Mouse (Mus musculus): ENCODE data around the gene Zcchc14. TPM values are rescaled to one million over a fixed set of nuclear protein-coding genes. Genes with fewer than 3 reads are reported as not detected.
A peak's percentile ranks its signal among the peaks of the same experiment; 100 is the strongest.

Gene Zcchc14
- polyA plus RNA-seq, 1 experiment from 2014 or later: 10.9 TPM

- no peaks in the 10 kb centered on the region for H3K27me3 ChIP-seq (ENCODE audit: insufficient read depth, poor library complexity, severe bottlenecking)
- H3K36me3 ChIP-seq: peaks cover 10% of the 10 kb centered on the region
- H3K9me3 ChIP-seq: no peaks in the 10 kb centered on the region
- H3K4me3 ChIP-seq: peak overlapping the region; percentile 99; the same call in 1 of the 2 replicates
- H3K4me1 ChIP-seq: peaks cover 30% of the 10 kb centered on the region
- 28% methylated on average over 2 of the region's 2 CpGs for WGBS
- DNase-seq (ENCODE audit: low spot score): peak; percentile 89
- peak overlapping the region; percentile 92 for H3K27ac ChIP-seq
These were observed 63.4 kb downstream of the Zcchc14 start for GRCm38 (mm10) chr8:121589205-121589726.

GRCm38 (mm10) chr8:121588750-121589149 lies 64.0 kb downstream of the Zcchc14 start:
- DNase-seq (ENCODE audit: low spot score): peak; percentile 90

GRCm38 (mm10) chr8:121585159-121585825 lies 67.4 kb downstream of the Zcchc14 start:
- 1% methylated on average over 47 of the region's 47 CpGs for WGBS
- peak; percentile 99 for DNase-seq (ENCODE audit: low spot score)
- Histone ChIP-seq H3K27ac (peak overlapping the region; percentile 89), H3K9me3 (no peaks in the 10 kb centered on the region), H3K27me3 (ENCODE audit: insufficient read depth, poor library complexity, severe bottlenecking) (no peaks in the 10 kb centered on the region), H3K4me3 (peak overlapping the region; percentile 74), H3K36me3 (no peaks in the 10 kb centered on the region), H3K4me1 (peaks cover 18% of the 10 kb centered on the region)

More at GRCm38 (mm10) chr8:121588750-121589149, 64.0 kb downstream of the Zcchc14 start:
- Histone ChIP-seq H3K4me1 (peaks cover 30% of the 10 kb centered on the region), H3K27ac (peak overlapping the region; percentile 92; the same call in 1 of the 2 replicates), H3K9me3 (no peaks in the 10 kb centered on the region), H3K4me3 (no peak overlapping the region), H3K36me3 (peaks cover 5% of the 10 kb centered on the region), H3K27me3 (ENCODE audit: insufficient read depth, poor library complexity, severe bottlenecking) (no peaks in the 10 kb centered on the region)
- WGBS: 74% methylated on average over 4 of the region's 4 CpGs

GRCm38 (mm10) chr8:121584730-121585129 lies 68.0 kb downstream of the Zcchc14 start:
- H3K36me3 ChIP-seq: no peaks in the 10 kb centered on the region
- WGBS: 40% methylated on average over 13 of the region's 13 CpGs
- no peak for DNase-seq (ENCODE audit: low spot score)
- peak overlapping the region; percentile 74 for H3K4me3 ChIP-seq
- no peaks in the 10 kb centered on the region for H3K27me3 ChIP-seq (ENCODE audit: insufficient read depth, poor library complexity, severe bottlenecking)
- H3K9me3 ChIP-seq: no peaks in the 10 kb centered on the region
- peaks cover 19% of the 10 kb centered on the region for H3K4me1 ChIP-seq
- peak overlapping the region; percentile 89; the same call in 1 of the 2 replicates for H3K27ac ChIP-seq

GRCm38 (mm10) chr8:121583653-121584052 lies 69.0 kb downstream of the Zcchc14 start:
- 50% methylated on average over 8 of the region's 8 CpGs for WGBS
- no peak for DNase-seq (ENCODE audit: low spot score)
- H3K9me3 ChIP-seq: no peaks in the 10 kb centered on the region
- H3K27me3 ChIP-seq (ENCODE audit: insufficient read depth, poor library complexity, severe bottlenecking): no peaks in the 10 kb centered on the region
- H3K36me3 ChIP-seq: no peaks in the 10 kb centered on the region
- H3K4me1 ChIP-seq: peaks cover 18% of the 10 kb centered on the region
- H3K4me3 ChIP-seq: no peak overlapping the region
- no peak overlapping the region for H3K27ac ChIP-seq

- Histone ChIP-seq H3K36me3 (no peaks in the 10 kb centered on the region), H3K9me3 (no peaks in the 10 kb centered on the region), H3K27ac (no peak overlapping the region), H3K27me3 (ENCODE audit: insufficient read depth, poor library complexity, severe bottlenecking) (no peaks in the 10 kb centered on the region), H3K4me1 (peaks cover 34% of the 10 kb centered on the region), H3K4me3 (no peak overlapping the region)
- no peak for DNase-seq (ENCODE audit: low spot score)
- 46% methylated on average over 9 of the region's 9 CpGs for WGBS
These were observed 72.2 kb downstream of the Zcchc14 start for GRCm38 (mm10) chr8:121580465-121580864.

- DNase-seq (ENCODE audit: low spot score): peak; percentile 99
- Histone ChIP-seq H3K9me3 (no peaks in the 10 kb centered on the region), H3K4me1 (peaks cover 37% of the 10 kb centered on the region), H3K27ac (peak within 1 kb of the TSS; percentile 89), H3K27me3 (ENCODE audit: insufficient read depth, poor library complexity, severe bottlenecking) (no peaks in the 10 kb centered on the region), H3K4me3 (peak within 1 kb of the TSS; percentile 91), H3K36me3 (no peaks in the 10 kb centered on the region)
- WGBS: 1% methylated on average over 62 of the region's 63 CpGs
These were observed 73.8 kb downstream of the Zcchc14 start, which contains the start of gene Fbxo31 for GRCm38 (mm10) chr8:121578676-121579451. Fbxo31 (minus strand) TSS chr8:121578806.

GRCm38 (mm10) chr8:121577751-121578675 lies 74.7 kb downstream of the Zcchc14 start:
- 3% methylated on average over 44 of the region's 44 CpGs for WGBS
- Histone ChIP-seq H3K4me3 (peak overlapping the region; percentile 91), H3K9me3 (no peaks in the 10 kb centered on the region), H3K27ac (peak overlapping the region; percentile 89), H3K27me3 (ENCODE audit: insufficient read depth, poor library complexity, severe bottlenecking) (no peaks in the 10 kb centered on the region), H3K4me1 (peaks cover 43% of the 10 kb centered on the region), H3K36me3 (no peaks in the 10 kb centered on the region)
- DNase-seq (ENCODE audit: low spot score): no peak

GRCm38 (mm10) chr8:121575661-121576060 lies 77.0 kb downstream of the Zcchc14 start:
- Histone ChIP-seq H3K4me3 (no peak overlapping the region), H3K36me3 (no peaks in the 10 kb centered on the region), H3K27ac (no peak overlapping the region), H3K4me1 (peaks cover 49% of the 10 kb centered on the region), H3K9me3 (no peaks in the 10 kb centered on the region), H3K27me3 (ENCODE audit: insufficient read depth, poor library complexity, severe bottlenecking) (no peaks in the 10 kb centered on the region)
- DNase-seq (ENCODE audit: low spot score): no peak
- 87% methylated on average over 3 of the region's 3 CpGs for WGBS

- Histone ChIP-seq H3K4me3 (no peak overlapping the region), H3K9me3 (no peaks in the 10 kb centered on the region), H3K4me1 (peaks cover 51% of the 10 kb centered on the region), H3K36me3 (0 out of 2 replicates have a peak, but pooled peaks cover 2% of the 10 kb centered on the region), H3K27ac (no peak overlapping the region), H3K27me3 (ENCODE audit: insufficient read depth, poor library complexity, severe bottlenecking) (no peaks in the 10 kb centered on the region)
- DNase-seq (ENCODE audit: low spot score): no peak
- 32% methylated on average over 3 of the region's 3 CpGs for WGBS
These were observed 79.4 kb downstream of the Zcchc14 start for GRCm38 (mm10) chr8:121573275-121573674.

- H3K4me3 ChIP-seq: no peak overlapping the region
- no peaks in the 10 kb centered on the region for H3K27me3 ChIP-seq (ENCODE audit: insufficient read depth, poor library complexity, severe bottlenecking)
- no peak overlapping the region for H3K27ac ChIP-seq
- H3K4me1 ChIP-seq: peaks cover 52% of the 10 kb centered on the region
- no peak for DNase-seq (ENCODE audit: low spot score)
- 0 out of 2 replicates have a peak, but pooled peaks cover 2% of the 10 kb centered on the region for H3K36me3 ChIP-seq
- H3K9me3 ChIP-seq: no peaks in the 10 kb centered on the region
- WGBS: 81% methylated on average over 7 of the region's 7 CpGs
These were observed 80.6 kb downstream of the Zcchc14 start for GRCm38 (mm10) chr8:121572121-121572520.

- peaks cover 47% of the 10 kb centered on the region for H3K4me1 ChIP-seq
- peak overlapping the region; percentile 29 for H3K4me3 ChIP-seq
- DNase-seq (ENCODE audit: low spot score): no peak
- H3K27me3 ChIP-seq (ENCODE audit: insufficient read depth, poor library complexity, severe bottlenecking): no peaks in the 10 kb centered on the region
- H3K36me3 ChIP-seq: peaks cover 5% of the 10 kb centered on the region; the same call in 1 of the 2 replicates
- 0 out of 2 replicates have a peak overlapping the region, but pooled peaks have one; percentile 36 for H3K27ac ChIP-seq
- WGBS: 77% methylated on average over 17 of the region's 17 CpGs
- no peaks in the 10 kb centered on the region for H3K9me3 ChIP-seq
These were observed 81.9 kb downstream of the Zcchc14 start for GRCm38 (mm10) chr8:121570801-121571200.
